Mouse (Mus musculus): ENCODE data around the gene Mdm2.

GRCm38 (mm10) chr10:117687577-117687976 lies 23.0 kb downstream of the Mdm2 start:
- no peak for TF ChIP-seq CTCF (IDR thresholded peaks at IDR 0.05; ENCODE audit: extremely low read depth, insufficient read length, insufficient replicate concordance, low read depth, low read length)
- no peak for TF ChIP-seq POLR2A (IDR thresholded peaks at IDR 0.05; ENCODE audit: low read depth, low read length)
